Mouse (Mus musculus) kidney, adult 11 months (tissue): ENCODE data around the gene Gabrd.
"Not testable (repeated sequence)": the region's sequence is repeated elsewhere in the genome, so short reads cannot be mapped to it uniquely, and the experiment has no call there.

Source experiments
- DNase-seq: peaks from one replicate; pipeline ENCODE4 v3.0.0; 2022

Gene Gabrd

GRCm38 (mm10) chr4:155397511-155398221 lies at the start of gene Gabrd:
Gene Gabrd (minus strand): TSS chr4:155398112.
- peak; percentile 61 for DNase-seq

GRCm38 (mm10) chr4:155442808-155443207 lies 44.9 kb upstream of the Gabrd start:
- DNase-seq, result no peak

GRCm38 (mm10) chr4:155433993-155434392 lies 36.1 kb upstream of the Gabrd start:
- peak; percentile 4 for DNase-seq

GRCm38 (mm10) chr4:155432358-155432757 lies 34.4 kb upstream of the Gabrd start:
- DNase-seq, result no peak

- DNase-seq, result no peak
Observed at GRCm38 (mm10) chr4:155429202-155429601, 31.3 kb upstream of the Gabrd start.

- DNase-seq, result no peak
Observed at GRCm38 (mm10) chr4:155428442-155428841, 30.5 kb upstream of the Gabrd start.

- DNase-seq, result no peak
Observed at GRCm38 (mm10) chr4:155426272-155426671, 28.4 kb upstream of the Gabrd start.

GRCm38 (mm10) chr4:155423988-155424387 lies 26.1 kb upstream of the Gabrd start:
- DNase-seq, result no peak

GRCm38 (mm10) chr4:155421412-155422370 lies 23.8 kb upstream of the Gabrd start:
- DNase-seq, result not testable (repeated sequence)

- DNase-seq, result no peak
Observed at GRCm38 (mm10) chr4:155420137-155420536, 22.2 kb upstream of the Gabrd start.

- no peak for DNase-seq
Observed at GRCm38 (mm10) chr4:155414656-155415235, 16.8 kb upstream of the Gabrd start.

- no peak for DNase-seq
Observed at GRCm38 (mm10) chr4:155413641-155414335, 15.9 kb upstream of the Gabrd start.

- no peak for DNase-seq
Observed at GRCm38 (mm10) chr4:155412124-155412523, 14.2 kb upstream of the Gabrd start.

GRCm38 (mm10) chr4:155409058-155409776 lies 11.3 kb upstream of the Gabrd start, which contains the start of gene Cfap74:
Gene Cfap74 (plus strand): TSS chr4:155409190.
- DNase-seq, result peak; percentile 43

- DNase-seq, result no peak
Observed at GRCm38 (mm10) chr4:155408695-155409057, 10.8 kb upstream of the Gabrd start.

- no peak for DNase-seq
Observed at GRCm38 (mm10) chr4:155402489-155402888, 4.6 kb upstream of the Gabrd start.

GRCm38 (mm10) chr4:155401121-155401520 lies 3.2 kb upstream of the Gabrd start:
- no peak for DNase-seq

- no peak for DNase-seq
Observed at GRCm38 (mm10) chr4:155398222-155398540, 269 bp upstream of the Gabrd start.

GRCm38 (mm10) chr4:155396751-155397150 lies 1.2 kb downstream of the Gabrd start:
- no peak for DNase-seq

GRCm38 (mm10) chr4:155395471-155395870 lies 2.4 kb downstream of the Gabrd start:
- DNase-seq, result no peak

GRCm38 (mm10) chr4:155387166-155387565 lies 10.7 kb downstream of the Gabrd start:
- DNase-seq, result no peak

GRCm38 (mm10) chr4:155383326-155383725 lies 14.6 kb downstream of the Gabrd start:
- no peak for DNase-seq
